Mouse (Mus musculus) thymus, adult 2 months (tissue): ENCODE measurements at regions not wholly inside any gene's neighbourhood (a gene's known extent, or its start where the extent isn't known, plus 50 kb on each side); places are given as distances from the start of the nearest gene placed in this dataset.

Experiments
- DNase-seq: peaks from one replicate; pipeline ENCODE4 v3.0.0; 2021
- H3K27ac ChIP-seq: fragments of 200-500 bp; 2 replicates; pipeline ENCODE4 v1.5.1; 2012; ENCODE audit warnings: low read length, control low read depth; ENCODE audit not compliant: control insufficient read depth, insufficient read depth
- H3K27me3 ChIP-seq: fragments of 200-500 bp; 2 replicates; pipeline ENCODE4 v1.6.1; 2012; ENCODE audit warnings: mild to moderate bottlenecking, low read length, moderate library complexity, mixed read lengths; ENCODE audit not compliant: control insufficient read depth, insufficient read depth
- H3K36me3 ChIP-seq: fragments of 200-500 bp; 2 replicates; pipeline ENCODE4 v1.6.1; 2012; ENCODE audit warnings: mild to moderate bottlenecking, low read length, moderate library complexity; ENCODE audit not compliant: control insufficient read depth, insufficient read depth
- H3K4me1 ChIP-seq: fragments of 200-500 bp; replicated peaks from 2 replicates; pipeline ENCODE4 v1.6.1; 2012; ENCODE audit warnings: low read length; ENCODE audit not compliant: control insufficient read depth, insufficient read depth
- H3K4me3 ChIP-seq: fragments of 200-500 bp; 2 replicates; pipeline ENCODE4 v1.5.1; 2012; ENCODE audit warnings: mild to moderate bottlenecking, low read length, control low read depth, moderate library complexity; ENCODE audit not compliant: control insufficient read depth, insufficient read depth
- CTCF ChIP-seq: fragments of 200-500 bp; IDR thresholded peaks from 2 replicates; pipeline ENCODE4 v1.5.1; 2012; ENCODE audit warnings: mild to moderate bottlenecking, control low read depth, low read length, moderate library complexity, borderline replicate concordance; ENCODE audit not compliant: control insufficient read depth, poor library complexity, insufficient read depth; ENCODE audit errors: extremely low read depth
- POLR2A ChIP-seq: fragments of 200-500 bp; IDR thresholded peaks from 2 replicates; pipeline ENCODE4 v1.6.1; 2012; ENCODE audit warnings: mild to moderate bottlenecking, low read length, control low read depth, moderate library complexity; ENCODE audit not compliant: control insufficient read depth, poor library complexity, insufficient read depth; ENCODE audit errors: extremely low read depth
- WGBS: fragments of 180-500 bp; shearing (Covaris S2); methylation state at CpG from one replicate; pipeline ENCODE4 v1.1.7; 2018; 5-methylcytosine and 5-hydroxymethylcytosine counted together

GRCm38 (mm10) chr11:25259691-25260090, 950.9 kb downstream of the 5730522E02Rik start:
- Histone ChIP-seq H3K36me3 (no peaks in the 10 kb centered on the region), H3K27ac (no peak overlapping the region), H3K27me3 (no peaks in the 10 kb centered on the region), H3K4me3 (no peak overlapping the region), H3K4me1 (no peaks in the 10 kb centered on the region)
- TF ChIP-seq POLR2A (no peak), CTCF (no peak)
- 100% methylated on average over 1 of the region's 1 CpGs for WGBS
- no peak for DNase-seq

- 90% methylated on average over 4 of the region's 4 CpGs for WGBS
- Histone ChIP-seq H3K36me3 (no peaks in the 10 kb centered on the region), H3K27ac (no peak overlapping the region), H3K4me3 (no peak overlapping the region), H3K4me1 (no peaks in the 10 kb centered on the region), H3K27me3 (no peaks in the 10 kb centered on the region)
- DNase-seq = no peak
- TF ChIP-seq POLR2A (no peak), CTCF (no peak)
Observed at GRCm38 (mm10) chr11:25233360-25233890, 977.1 kb downstream of the 5730522E02Rik start.
